18 mouse cellular contexts compared by ENCODE assay signal in genomic region chr2:144679394-144679793, GRCm38 (mm10).
DNase-seq lines count a peak whose midpoint lies in the region; ATAC-seq and TF ChIP-seq lines count a peak whose summit lies in the region.
"Had no signal": no experiment of that assay in that cellular context is flagged by ENCODE, and none has a peak within 500 bp of the region (broad histone marks: within the 10 kb centered on the region; RNA-seq: fewer than 3 reads in every experiment).

No protein-coding gene starts in this region.

- peaks cover 26% of the 10 kb centered on the region for H3K4me1 ChIP-seq in intestine, embryonic 14.5 days (replicated peaks; ENCODE audit: control insufficient read depth, insufficient read depth, low read length)
- no peaks in the 10 kb centered on the region for H3K4me1 ChIP-seq in intestine, postnatal 0 days (replicated peaks; ENCODE audit: control insufficient read depth, insufficient read depth, low read length)
- H3K4me1 ChIP-seq in embryonic facial prominence, embryonic 15.5 days = peaks cover 49% of the 10 kb centered on the region
- peaks cover 19% of the 10 kb centered on the region for H3K4me1 ChIP-seq in intestine, embryonic 15.5 days (replicated peaks)
- peaks cover 13% of the 10 kb centered on the region; the same call in 1 of the 2 replicates for H3K4me1 ChIP-seq in neural tube, embryonic 14.5 days (ENCODE audit: control insufficient read depth, insufficient read depth, low read length)

- H3K9ac ChIP-seq in intestine, embryonic 14.5 days (ENCODE audit: low read length) = no peak overlapping the region
- H3K9ac ChIP-seq in intestine, postnatal 0 days (ENCODE audit: low read depth, low read length) = no peak overlapping the region
- H3K9ac ChIP-seq in embryonic facial prominence, embryonic 15.5 days = no peak overlapping the region
- no peak overlapping the region for H3K9ac ChIP-seq in intestine, embryonic 15.5 days
- no peak overlapping the region for H3K9ac ChIP-seq in neural tube, embryonic 14.5 days (replicated peaks; ENCODE audit: low read depth, low read length)
- H3K9ac ChIP-seq: hindbrain, embryonic 15.5 days; midbrain, embryonic 12.5 days had no signal

- no peaks in the 10 kb centered on the region; the same call in 1 of the 2 replicates for H3K9me3 ChIP-seq in intestine, embryonic 14.5 days (ENCODE audit: control insufficient read depth, low read length)
- no peaks in the 10 kb centered on the region for H3K9me3 ChIP-seq in intestine, postnatal 0 days (ENCODE audit: control insufficient read depth)
- no peaks in the 10 kb centered on the region for H3K9me3 ChIP-seq in embryonic facial prominence, embryonic 15.5 days (replicated peaks)
- H3K9me3 ChIP-seq in intestine, embryonic 15.5 days = no peaks in the 10 kb centered on the region
- H3K9me3 ChIP-seq in neural tube, embryonic 14.5 days (ENCODE audit: control insufficient read depth, low read length) = no peaks in the 10 kb centered on the region
- H3K9me3 ChIP-seq: hindbrain, embryonic 15.5 days; midbrain, embryonic 12.5 days had no signal

- ATAC-seq in intestine, embryonic 14.5 days (replicated peaks; ENCODE audit: low FRiP score, low TSS enrichment, low read depth) = no peak
- no peak for ATAC-seq in intestine, postnatal 0 days
- no peak for ATAC-seq in embryonic facial prominence, embryonic 15.5 days (ENCODE audit: insufficient number of reproducible peaks, low FRiP score, low TSS enrichment, low read depth)
- ATAC-seq in intestine, embryonic 15.5 days = peak; percentile 63
- ATAC-seq in neural tube, embryonic 14.5 days (ENCODE audit: low read depth) = peak; percentile 26; the same call in 1 of the 2 replicates
- ATAC-seq: CD4-positive, CD25-positive, alpha-beta regulatory T cell, adult 4 months had no signal

- H3K4me2 ChIP-seq in intestine, embryonic 14.5 days (ENCODE audit: low read length) = 0 out of 2 replicates have a peak overlapping the region, but pooled peaks have one; percentile 15
- H3K4me2 ChIP-seq in intestine, postnatal 0 days (replicated peaks; ENCODE audit: low read depth) = no peak overlapping the region
- H3K4me2 ChIP-seq in embryonic facial prominence, embryonic 15.5 days (replicated peaks) = 0 out of 2 replicates have a peak overlapping the region, but pooled peaks have one; percentile 4
- H3K4me2 ChIP-seq in intestine, embryonic 15.5 days (replicated peaks) = no peak overlapping the region
- no peak overlapping the region for H3K4me2 ChIP-seq in neural tube, embryonic 14.5 days (ENCODE audit: low read depth, low read length)
- H3K4me2 ChIP-seq: heart, embryonic 11.5 days; hindbrain, embryonic 15.5 days; midbrain, embryonic 12.5 days had no signal

- intact Hi-C loops in left cerebral cortex, postnatal 4 days (cut with DNase I) = no loop called here

- H3K4me3 ChIP-seq in intestine, embryonic 14.5 days (ENCODE audit: low read depth, low read length) = no peak overlapping the region
- no peak overlapping the region for H3K4me3 ChIP-seq in intestine, postnatal 0 days (ENCODE audit: low read depth, low read length)
- no peak overlapping the region for H3K4me3 ChIP-seq in embryonic facial prominence, embryonic 15.5 days (replicated peaks)
- H3K4me3 ChIP-seq in intestine, embryonic 15.5 days (replicated peaks) = no peak overlapping the region
- H3K4me3 ChIP-seq in neural tube, embryonic 14.5 days (ENCODE audit: low read depth, low read length) = no peak overlapping the region
- H3K4me3 ChIP-seq: hindbrain, embryonic 15.5 days; left cerebral cortex, adult 2 months; midbrain, embryonic 12.5 days had no signal

- no peak for DNase-seq in intestine, embryonic 14.5 days (ENCODE audit: low spot score)
- DNase-seq in gastrocnemius, postnatal 25 days = no peak
- no peak for DNase-seq in left cerebral cortex, postnatal 4 days
- DNase-seq: adrenal gland, adult 8-10 months; cerebellum, adult 2 months; gastrocnemius, postnatal 10 days; kidney, adult 9 months; thymus, postnatal 25 days had no signal

- WGBS in intestine, embryonic 14.5 days = 31% methylated on average over 3 of the region's 3 CpGs
- 54% methylated on average over 3 of the region's 3 CpGs for WGBS in intestine, postnatal 0 days
- 21% methylated on average over 3 of the region's 3 CpGs for WGBS in embryonic facial prominence, embryonic 15.5 days
- 48% methylated on average over 3 of the region's 3 CpGs for WGBS in intestine, embryonic 15.5 days
- WGBS in neural tube, embryonic 14.5 days = 53% methylated on average over 3 of the region's 3 CpGs

- no peak for TF ChIP-seq CTCF in intestine, postnatal 0 days (IDR thresholded peaks at IDR 0.05; ENCODE audit: low read depth)

- peak overlapping the region; percentile 57 for H3K27ac ChIP-seq in intestine, embryonic 14.5 days (ENCODE audit: low read depth)
- H3K27ac ChIP-seq in intestine, postnatal 0 days (ENCODE audit: low read depth, low read length) = no peak overlapping the region; the same call in 1 of the 2 replicates
- H3K27ac ChIP-seq in embryonic facial prominence, embryonic 15.5 days (replicated peaks) = peak overlapping the region; percentile 55
- H3K27ac ChIP-seq in intestine, embryonic 15.5 days = peak overlapping the region; percentile 52
- 0 out of 2 replicates have a peak overlapping the region, but pooled peaks have one; percentile 12 for H3K27ac ChIP-seq in neural tube, embryonic 14.5 days (ENCODE audit: low read depth, low read length)
- H3K27ac ChIP-seq: hindbrain, embryonic 15.5 days; left cerebral cortex, adult 2 months; macrophage; midbrain, embryonic 12.5 days had no signal

- no peaks in the 10 kb centered on the region for H3K27me3 ChIP-seq in intestine, embryonic 14.5 days (replicated peaks; ENCODE audit: control insufficient read depth, insufficient read depth, low read length)
- no peaks in the 10 kb centered on the region for H3K27me3 ChIP-seq in intestine, postnatal 0 days (replicated peaks; ENCODE audit: control insufficient read depth, insufficient read depth, low read length)
- H3K27me3 ChIP-seq in embryonic facial prominence, embryonic 15.5 days = no peaks in the 10 kb centered on the region
- H3K27me3 ChIP-seq in intestine, embryonic 15.5 days (replicated peaks) = no peaks in the 10 kb centered on the region
- H3K27me3 ChIP-seq in neural tube, embryonic 14.5 days (ENCODE audit: control insufficient read depth, insufficient read depth, low read length) = no peaks in the 10 kb centered on the region
- H3K27me3 ChIP-seq: hindbrain, embryonic 15.5 days; midbrain, embryonic 12.5 days had no signal

- H3K36me3 ChIP-seq in intestine, embryonic 14.5 days (ENCODE audit: control insufficient read depth, insufficient read depth, low read length) = no peaks in the 10 kb centered on the region
- no peaks in the 10 kb centered on the region for H3K36me3 ChIP-seq in intestine, postnatal 0 days (ENCODE audit: control insufficient read depth, insufficient read depth)
- no peaks in the 10 kb centered on the region for H3K36me3 ChIP-seq in embryonic facial prominence, embryonic 15.5 days
- H3K36me3 ChIP-seq in intestine, embryonic 15.5 days = no peaks in the 10 kb centered on the region
- no peaks in the 10 kb centered on the region for H3K36me3 ChIP-seq in neural tube, embryonic 14.5 days (ENCODE audit: control insufficient read depth, insufficient read depth, low read length)
- H3K36me3 ChIP-seq: hindbrain, embryonic 15.5 days; midbrain, embryonic 12.5 days had no signal

Comparison
In these comparisons a context has a peak if more than half of its experiments do, and no peak if none do; other contexts are left out.
1. ATAC-seq: peak in intestine, embryonic 15.5 days (single experiment) and neural tube, embryonic 14.5 days (single experiment); none in intestine, embryonic 14.5 days (single experiment), intestine, postnatal 0 days (single experiment) and embryonic facial prominence, embryonic 15.5 days (single experiment).
2. H3K4me2 ChIP-seq: peak in intestine, embryonic 14.5 days (single experiment) and embryonic facial prominence, embryonic 15.5 days (single experiment); none in intestine, postnatal 0 days (single experiment), intestine, embryonic 15.5 days (single experiment) and neural tube, embryonic 14.5 days (single experiment).